Mouse (Mus musculus): ENCODE results near the gene Gm960.

The Gm960 gene

DNA sequence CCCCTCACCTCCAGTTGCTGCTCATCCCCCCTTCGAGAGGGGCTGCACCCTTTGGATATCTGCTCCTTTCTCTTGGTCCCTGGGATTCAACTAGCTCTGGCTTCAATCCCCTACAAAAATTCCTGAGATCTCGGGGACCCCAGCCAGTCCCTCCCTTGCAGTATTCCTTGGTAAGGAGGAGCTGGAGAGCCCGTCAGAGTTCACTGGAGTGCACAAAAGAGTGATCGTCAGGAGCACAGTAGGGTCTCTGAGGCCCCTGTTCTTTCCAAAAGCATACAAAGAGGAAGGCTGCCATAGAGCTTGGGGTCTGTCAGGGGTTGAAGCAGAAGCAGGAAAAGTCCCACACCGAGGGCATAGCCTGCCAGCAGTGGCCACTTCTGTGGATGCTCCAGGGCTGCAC lies 75.7 kb downstream of the Gm960 start:
- DNase-seq = no peak

DNA sequence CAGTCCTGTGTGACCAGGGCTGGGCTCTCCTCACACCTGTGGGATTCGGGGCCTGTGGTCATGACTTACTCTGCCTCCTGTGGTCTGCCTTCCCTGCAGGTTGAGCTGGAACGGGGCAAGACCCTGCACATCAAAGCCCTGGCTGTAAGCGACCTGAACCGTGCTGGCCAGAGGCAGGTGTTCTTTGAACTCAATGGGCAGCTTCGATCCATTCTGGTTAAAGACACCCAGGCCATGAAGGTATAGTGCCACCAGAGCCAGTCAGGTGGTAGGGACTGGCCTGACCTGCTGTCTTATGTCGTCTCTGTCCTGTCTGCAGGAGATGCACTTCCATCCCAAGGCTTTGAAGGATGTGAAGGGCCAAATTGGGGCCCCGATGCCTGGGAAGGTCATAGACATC lies 77.7 kb downstream of the Gm960 start:
- no peak for DNase-seq

- DNase-seq = no peak
Measured at GRCm38 (mm10) chr19:4619461-4619860, 79.0 kb downstream of the Gm960 start.

DNA sequence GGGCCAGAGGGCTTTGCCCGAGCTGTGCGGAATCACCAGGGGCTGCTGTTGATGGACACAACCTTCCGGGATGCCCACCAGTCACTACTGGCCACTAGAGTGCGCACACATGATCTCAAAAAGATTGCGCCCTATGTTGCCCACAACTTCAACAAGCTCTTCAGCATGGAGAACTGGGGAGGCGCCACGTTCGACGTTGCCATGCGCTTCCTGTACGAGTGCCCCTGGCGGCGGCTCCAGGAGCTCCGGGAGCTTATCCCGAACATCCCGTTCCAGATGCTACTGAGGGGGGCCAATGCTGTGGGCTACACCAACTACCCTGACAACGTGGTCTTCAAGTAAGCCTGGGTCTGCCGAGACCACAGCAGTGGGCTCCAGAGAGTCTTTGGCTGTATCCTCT lies 80.3 kb downstream of the Gm960 start:
- DNase-seq = no peak

GRCm38 (mm10) chr19:4616546-4616945 lies 81.9 kb downstream of the Gm960 start:
- DNase-seq = no peak

GRCm38 (mm10) chr19:4615151-4616093 lies 83.0 kb downstream of the Gm960 start, which contains the start of gene Lrfn4:
Lrfn4 (minus strand) TSS chr19:4615667.
- peak; percentile 84 for DNase-seq

- DNase-seq = no peak
Measured at GRCm38 (mm10) chr19:4614305-4615150, 83.9 kb downstream of the Gm960 start.

- no peak for DNase-seq
Measured at GRCm38 (mm10) chr19:4613464-4614304, 84.8 kb downstream of the Gm960 start.

DNA sequence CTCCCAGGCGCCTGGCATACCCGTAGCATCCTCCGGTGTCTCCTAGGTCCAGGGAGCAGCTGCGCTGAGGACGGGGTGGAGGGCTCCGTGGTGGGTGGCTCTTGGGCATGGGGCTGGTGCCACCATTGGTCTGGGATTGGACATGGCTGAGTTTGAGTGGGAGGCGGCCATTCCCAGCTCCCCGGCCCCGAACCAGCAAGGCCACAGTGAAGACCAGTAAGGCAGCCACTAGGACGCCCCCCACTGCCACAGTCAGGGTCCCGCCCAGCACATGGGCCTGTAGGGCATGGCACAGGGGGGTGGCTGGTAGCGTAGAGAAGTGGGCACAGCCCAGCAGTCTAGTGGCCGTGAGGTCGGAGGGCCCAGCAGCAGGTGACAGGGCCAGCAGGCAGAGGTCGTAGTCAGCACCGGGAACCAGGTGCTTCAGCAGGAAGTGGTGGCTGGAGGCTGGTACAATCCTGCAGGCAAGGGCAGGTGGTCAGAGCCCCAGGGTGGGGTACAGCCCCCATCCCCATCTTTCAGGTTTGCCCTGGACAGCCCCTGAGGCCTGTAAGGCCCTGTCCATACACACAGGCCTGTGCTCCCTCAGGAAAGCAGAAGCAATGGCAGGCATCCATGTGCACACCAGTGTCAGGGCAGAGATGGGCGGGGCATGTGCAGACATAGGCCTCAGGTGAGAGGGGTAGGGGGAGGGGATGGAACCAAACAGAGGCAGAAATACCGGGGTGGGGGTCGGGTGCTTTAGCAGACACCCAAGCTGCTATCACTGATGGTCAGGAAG lies 86.1 kb downstream of the Gm960 start:
- DNase-seq = no peak

- no peak for DNase-seq
Measured at GRCm38 (mm10) chr19:4610109-4610508, 88.4 kb downstream of the Gm960 start.

DNA sequence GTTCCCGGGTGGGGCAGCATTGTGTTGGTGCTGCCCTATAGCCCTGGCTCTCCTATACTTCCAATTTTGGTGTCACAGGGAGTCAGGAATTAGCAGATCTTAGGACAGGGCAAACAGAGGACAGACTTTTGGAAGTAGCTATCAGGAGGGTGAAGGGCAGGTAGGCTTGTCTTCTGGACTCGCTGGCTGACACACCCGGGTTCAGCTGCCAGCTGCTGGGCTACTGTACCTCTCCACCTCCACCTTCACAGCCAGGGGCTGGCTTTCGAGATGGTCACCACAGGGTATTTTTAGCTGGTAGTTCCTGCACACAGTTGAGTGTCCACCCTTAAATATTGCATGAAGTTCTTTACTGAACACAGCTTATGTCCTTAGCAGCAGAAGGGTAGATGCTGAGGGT lies 90.0 kb downstream of the Gm960 start:
- no peak for DNase-seq

DNA sequence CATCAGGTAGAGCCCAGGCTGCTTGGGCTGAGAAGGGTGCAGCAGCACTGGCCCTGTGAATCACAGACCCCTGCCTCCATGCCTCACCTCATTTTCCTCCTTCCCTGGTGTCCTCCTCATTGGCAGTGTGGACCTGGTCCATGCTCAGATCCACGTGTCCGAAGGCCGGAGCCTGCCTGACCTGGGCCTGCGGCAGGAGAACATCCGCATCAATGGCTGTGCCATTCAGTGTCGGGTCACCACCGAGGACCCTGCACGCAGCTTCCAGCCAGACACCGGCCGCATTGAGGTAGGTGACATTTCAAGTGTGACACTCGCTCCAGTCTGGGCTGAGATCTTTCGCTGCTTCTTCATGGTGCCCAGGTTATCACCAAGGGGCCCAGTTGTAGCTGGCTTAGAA lies 91.1 kb downstream of the Gm960 start:
- DNase-seq = no peak

GRCm38 (mm10) chr19:4605654-4606053 lies 92.8 kb downstream of the Gm960 start:
- no peak for DNase-seq

GRCm38 (mm10) chr19:4603801-4604723 lies 94.4 kb downstream of the Gm960 start:
- no peak for DNase-seq

GRCm38 (mm10) chr19:4602459-4602858 lies 96.0 kb downstream of the Gm960 start:
- DNase-seq = no peak

GRCm38 (mm10) chr19:4596071-4596470 lies 102.4 kb downstream of the Gm960 start:
- no peak for DNase-seq

- no peak for DNase-seq
Measured at GRCm38 (mm10) chr19:4593792-4594522, 104.5 kb downstream of the Gm960 start.

DNA sequence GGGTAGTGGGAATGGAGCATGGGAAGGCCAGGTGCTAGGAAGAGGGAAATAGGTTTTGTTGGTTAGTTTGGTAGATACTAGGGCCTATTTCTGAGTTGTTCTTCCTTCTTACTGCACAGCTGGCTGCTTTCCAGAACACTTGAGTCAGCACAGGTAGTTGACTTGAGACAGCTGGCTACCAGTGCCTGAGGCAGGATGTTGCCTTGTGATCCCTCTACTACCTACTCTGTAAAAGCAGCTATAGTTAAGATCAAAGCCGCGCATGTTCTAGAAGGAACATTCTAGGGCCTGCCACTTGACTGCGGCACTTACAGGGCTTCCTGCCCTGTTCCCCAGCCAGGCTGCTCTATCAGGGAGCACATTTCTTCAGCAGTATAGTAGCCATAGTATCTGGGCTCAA lies 108.4 kb downstream of the Gm960 start:
- DNase-seq = no peak

GRCm38 (mm10) chr19:4589081-4589480 lies 109.4 kb downstream of the Gm960 start:
- DNase-seq = no peak

DNA sequence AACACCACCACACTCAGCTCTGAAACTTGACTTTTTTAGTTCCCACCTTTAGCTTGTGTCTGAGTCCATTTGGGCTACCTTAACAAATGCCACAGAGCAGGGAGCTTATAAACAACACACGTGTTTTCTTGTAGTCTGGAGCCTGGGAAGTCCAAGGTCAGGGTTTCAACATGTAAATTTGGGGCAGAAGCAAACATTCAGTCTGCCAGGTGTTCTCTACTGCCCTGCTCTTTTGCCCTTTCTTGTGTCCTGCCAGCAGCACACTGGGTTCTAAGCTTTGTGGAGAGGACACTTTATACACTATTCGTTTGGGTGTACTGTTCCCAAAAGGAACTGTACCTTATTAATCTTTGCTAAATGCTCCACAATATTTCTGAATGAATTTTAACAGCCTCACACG lies 110.0 kb downstream of the Gm960 start:
- DNase-seq = no peak

All from cerebellum, adult 11 months (tissue).